Mouse (Mus musculus) left cerebral cortex, postnatal 14 days (tissue): ENCODE data around the gene Depdc5. TPM values are rescaled to one million over a fixed set of nuclear protein-coding genes. Genes with fewer than 3 reads are reported as not detected.

ENCODE experiments used
- total RNA-seq, 2 experiments: library from RNA; stranded (reverse); gene quantifications; 2 replicates each; pipeline ENCODE4 v1.2.3; 2021

The Depdc5 gene
- total RNA-seq, 2 experiments from 2014 or later = 56.0 to 61.8 TPM

Other genes with a start within 250 kb of the Depdc5 start
- gene Pisd, start 78.1 kb upstream of the Depdc5 start, total RNA-seq = 10 to 100 TPM; 53.4 to 63.7 TPM
- gene Gm20671, start 36.6 kb upstream of the Depdc5 start, total RNA-seq = not detected
- 10 to 100 TPM; 36.0 to 39.2 TPM for gene Prr14l, start 9.4 kb upstream of the Depdc5 start, total RNA-seq
- gene Ywhah, start 155.1 kb downstream of the Depdc5 start, total RNA-seq = 1,000 to 10,000 TPM; 1,147 to 1,287 TPM
- gene Slc5a1, start 240.5 kb downstream of the Depdc5 start, total RNA-seq = under 1 TPM in 1 of 2 experiments, not detected in 1; 0.13 TPM